Mouse (Mus musculus): Measurements from ENCODE around the gene Agbl2. TPM values are rescaled to one million over a fixed set of nuclear protein-coding genes. Genes with fewer than 3 reads are reported as not detected.

The Agbl2 gene
- polyA plus RNA-seq, 1 experiment from 2014 or later: 1.7 TPM

DNA sequence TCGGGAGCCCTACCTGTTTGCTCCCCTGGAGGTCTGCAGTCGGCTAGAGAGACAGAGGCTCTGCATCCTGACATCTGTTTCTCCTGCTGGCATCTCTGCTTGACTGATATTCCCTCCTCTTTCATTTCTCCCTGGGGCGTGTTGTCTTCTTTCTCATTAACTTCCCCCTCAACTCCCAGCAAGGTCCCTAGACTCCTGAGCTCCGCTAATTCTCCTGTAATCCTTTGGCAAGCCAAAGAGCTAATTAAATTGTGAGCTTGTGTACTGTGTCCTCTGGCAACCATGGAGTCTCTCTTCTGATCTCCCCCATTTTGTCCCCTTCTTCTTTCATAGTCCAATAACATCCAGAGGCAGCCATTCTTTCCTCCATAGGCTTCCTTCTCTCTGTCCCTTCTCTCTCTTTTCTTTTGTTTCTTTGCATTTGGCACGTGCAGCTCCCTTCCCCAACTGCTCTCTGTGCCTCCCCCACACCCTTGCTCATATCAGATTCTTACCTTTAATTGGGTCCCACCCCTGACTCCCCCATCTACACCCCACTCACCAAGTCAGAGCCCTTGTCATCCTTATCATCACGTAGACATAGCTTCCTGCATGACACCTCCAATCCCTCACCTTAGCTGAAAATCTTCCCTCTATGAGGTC lies 97.7 kb downstream of the Agbl2 start:
- Histone ChIP-seq H3K4me2 (no peak overlapping the region), H3K27me3 (peaks cover 7% of the 10 kb centered on the region; the same call in 1 of the 2 replicates), H3K9me3 (no peaks in the 10 kb centered on the region), H3K9ac (no peak overlapping the region), H3K4me1 (replicated peaks) (peaks cover 34% of the 10 kb centered on the region), H3K36me3 (no peaks in the 10 kb centered on the region), H3K4me3 (no peak overlapping the region), H3K27ac (peak overlapping the region; percentile 60; the same call in 1 of the 2 replicates)
- WGBS: 22% methylated on average over 6 of the region's 6 CpGs
- no peak for ATAC-seq (ENCODE audit: low FRiP score)

DNA sequence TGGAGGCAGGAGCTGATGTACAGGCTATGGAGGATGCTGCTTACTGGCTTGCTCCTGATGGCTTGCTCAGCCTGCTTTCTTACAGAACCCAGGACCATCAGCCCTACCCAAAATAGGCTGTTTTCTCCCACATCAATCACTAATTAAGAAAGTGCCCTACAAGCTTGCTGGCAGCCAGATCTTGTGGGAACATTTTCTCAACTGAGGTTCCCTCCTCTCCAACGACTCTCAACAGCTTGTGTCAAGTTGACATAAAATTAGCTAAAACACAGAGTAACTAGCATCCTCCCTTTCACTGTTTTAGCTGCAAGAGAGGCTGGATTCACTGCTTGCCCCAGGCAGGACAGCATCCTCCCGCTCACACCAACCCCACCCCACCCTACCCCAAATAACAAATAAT lies 99.3 kb downstream of the Agbl2 start:
- no peak overlapping the region for H3K4me3 ChIP-seq
- peaks cover 38% of the 10 kb centered on the region for H3K4me1 ChIP-seq (replicated peaks)
- no peak overlapping the region for H3K9ac ChIP-seq
- 84% methylated on average over 2 of the region's 2 CpGs for WGBS
- ATAC-seq (ENCODE audit: low FRiP score): no peak
- no peaks in the 10 kb centered on the region for H3K9me3 ChIP-seq
- H3K36me3 ChIP-seq: no peaks in the 10 kb centered on the region
- H3K4me2 ChIP-seq: no peak overlapping the region
- peaks cover 17% of the 10 kb centered on the region for H3K27me3 ChIP-seq
- no peak overlapping the region for H3K27ac ChIP-seq

Other genes starting within 250 kb of the Agbl2 start
- gene Ptprj, start 202.1 kb upstream of the Agbl2 start, polyA plus RNA-seq (2015; fragmentation: Nextera tagmentation; extraction: Ambion mirVana): 3.8 and 4.3 TPM in 2 replicates
- 23.2 and 24.9 TPM in 2 replicates for gene Nup160, start 105.5 kb upstream of the Agbl2 start, polyA plus RNA-seq (2015; fragmentation: Nextera tagmentation; extraction: Ambion mirVana)
- 113 and 114 TPM in 2 replicates for gene Fnbp4, start 37.4 kb upstream of the Agbl2 start, polyA plus RNA-seq (2015; fragmentation: Nextera tagmentation; extraction: Ambion mirVana)
- 258 and 261 TPM in 2 replicates for gene Mtch2, start 64.4 kb downstream of the Agbl2 start, polyA plus RNA-seq (2015; fragmentation: Nextera tagmentation; extraction: Ambion mirVana)
- 31.2 and 46.2 TPM in 2 replicates for gene C1qtnf4, start 103.1 kb downstream of the Agbl2 start, polyA plus RNA-seq (2015; fragmentation: Nextera tagmentation; extraction: Ambion mirVana)
- gene Kbtbd4, start 122.0 kb downstream of the Agbl2 start, polyA plus RNA-seq (2015; fragmentation: Nextera tagmentation; extraction: Ambion mirVana): 56.2 and 61.6 TPM in 2 replicates
- gene Ndufs3, start 122.1 kb downstream of the Agbl2 start, polyA plus RNA-seq (2015; fragmentation: Nextera tagmentation; extraction: Ambion mirVana): 212 and 215 TPM in 2 replicates
- 108 and 121 TPM in 2 replicates for gene Celf1, start 157.7 kb downstream of the Agbl2 start, polyA plus RNA-seq (2015; fragmentation: Nextera tagmentation; extraction: Ambion mirVana)